Mouse (Mus musculus) MEL (cell line): ENCODE data around the gene Plekha7. TPM values are rescaled to one million over a fixed set of nuclear protein-coding genes. Genes with fewer than 3 reads are reported as not detected.

Experiments
- DNase-seq: peaks from one replicate; pipeline ENCODE4 v3.0.0; 2011; ENCODE audit warnings: low read depth, low spot score
- H3K27ac ChIP-seq: 2 replicates; pipeline ENCODE4 v1.5.1; 2012; ENCODE audit warnings: low read depth, mild to moderate bottlenecking, control low read depth, low read length, moderate library complexity; ENCODE audit not compliant: control insufficient read depth
- H3K27me3 ChIP-seq, 2 experiments: fragments of 150-350 bp in 1 of 2; sonication (generic) in 1 of 2; 2 replicates each; pipeline ENCODE4 v1.6.1; 2012; ENCODE audit warnings: low read length in 2 of 2, mild to moderate bottlenecking in 2 of 2, improper control_type of control experiment in 1 of 2, moderate library complexity in 1 of 2; ENCODE audit not compliant: insufficient read depth in 2 of 2, control insufficient read depth in 1 of 2
- H3K36me3 ChIP-seq, 2 experiments: 2 replicates each; pipeline ENCODE4 v1.6.1; 2012 to 2014; ENCODE audit warnings: low read length in 2 of 2, improper control_type of control experiment in 1 of 2, inconsistent platforms in 1 of 2, mild to moderate bottlenecking in 1 of 2; ENCODE audit not compliant: insufficient read depth in 2 of 2, control insufficient read depth in 1 of 2
- H3K4me1 ChIP-seq, 2 experiments: fragments of 150-350 bp in 1 of 2; sonication (generic) in 1 of 2; 2 replicates each; pipeline ENCODE4 v1.6.1; 2012; ENCODE audit warnings: low read length in 2 of 2, improper control_type of control experiment in 1 of 2, mild to moderate bottlenecking in 1 of 2; ENCODE audit not compliant: insufficient read depth in 2 of 2, control insufficient read depth in 1 of 2
- H3K4me3 ChIP-seq, 2 experiments: fragments of 150-350 bp in 1 of 2; sonication (generic) in 1 of 2; 2 replicates each; pipeline ENCODE4 v1.5.1; 2012; ENCODE audit warnings: low read depth in 2 of 2, low read length in 2 of 2, mild to moderate bottlenecking in 2 of 2, moderate library complexity in 2 of 2, control low read depth in 1 of 2, improper control_type of control experiment in 1 of 2; ENCODE audit not compliant: control insufficient read depth in 1 of 2, insufficient read depth in 1 of 2
- H3K79me2 ChIP-seq: 2 replicates; pipeline ENCODE4 v1.6.1; 2012; ENCODE audit warnings: mild to moderate bottlenecking, low read length, moderate library complexity; ENCODE audit not compliant: control insufficient read depth, poor library complexity, insufficient read depth
- H3K9ac ChIP-seq: 2 replicates; pipeline ENCODE4 v1.6.1; 2012; ENCODE audit warnings: low read depth, mild to moderate bottlenecking, control low read depth, low read length, moderate library complexity; ENCODE audit not compliant: control insufficient read depth, poor library complexity, severe bottlenecking
- H3K9me3 ChIP-seq: fragments of 150-350 bp; sonication (generic); replicated peaks from 2 replicates; pipeline ENCODE4 v1.6.1; 2012; ENCODE audit warnings: mild to moderate bottlenecking, low read length, improper control_type of control experiment, moderate library complexity; ENCODE audit not compliant: insufficient read depth
- CHD1 ChIP-seq: IDR thresholded peaks from 2 replicates; pipeline ENCODE4 v1.6.1; 2012; ENCODE audit warnings: low read depth, mild to moderate bottlenecking, inconsistent platforms, low read length, improper control_type of control experiment
- CHD2 ChIP-seq: IDR thresholded peaks from 2 replicates; pipeline ENCODE4 v1.6.1; 2011; ENCODE audit warnings: low read length, improper control_type of control experiment
- ETS1 ChIP-seq: IDR thresholded peaks from 2 replicates; pipeline ENCODE4 v1.6.1; 2012; ENCODE audit warnings: low read depth, mild to moderate bottlenecking, inconsistent platforms, low read length, improper control_type of control experiment, moderate library complexity
- GATA1 ChIP-seq: IDR thresholded peaks from 2 replicates; pipeline ENCODE4 v1.6.1; 2011; ENCODE audit warnings: low read depth, low read length, improper control_type of control experiment
- JUND ChIP-seq: IDR thresholded peaks from 2 replicates; pipeline ENCODE4 v1.6.1; 2011; ENCODE audit warnings: low read depth, mild to moderate bottlenecking, improper control_type of control experiment, low read length
- MAZ ChIP-seq: IDR thresholded peaks from 2 replicates; pipeline ENCODE4 v1.6.1; 2012; ENCODE audit warnings: low read depth, mild to moderate bottlenecking, inconsistent platforms, low read length, improper control_type of control experiment
- MEF2A ChIP-seq: IDR thresholded peaks from 2 replicates; pipeline ENCODE4 v1.6.1; 2014; ENCODE audit warnings: low read depth, mild to moderate bottlenecking, inconsistent platforms, low read length, improper control_type of control experiment; ENCODE audit not compliant: poor library complexity, insufficient replicate concordance, severe bottlenecking; ENCODE audit errors: extremely low read depth
- MXI1 ChIP-seq: IDR thresholded peaks from 2 replicates; pipeline ENCODE4 v1.6.1; 2011; ENCODE audit warnings: mild to moderate bottlenecking, low read depth, low read length, improper control_type of control experiment
- MYB ChIP-seq: IDR thresholded peaks from 2 replicates; pipeline ENCODE4 v1.6.1; 2011; ENCODE audit warnings: mild to moderate bottlenecking, low read depth, low read length, improper control_type of control experiment
- NELFE ChIP-seq: IDR thresholded peaks from 2 replicates; pipeline ENCODE4 v1.6.1; 2011; ENCODE audit warnings: low read depth, low read length, improper control_type of control experiment
- NRF1 ChIP-seq: IDR thresholded peaks from 2 replicates; pipeline ENCODE4 v1.6.1; 2014; ENCODE audit warnings: low read depth, mild to moderate bottlenecking, inconsistent platforms, low read length, improper control_type of control experiment, moderate library complexity; ENCODE audit not compliant: poor library complexity, insufficient read depth, severe bottlenecking
- POLR2AphosphoS2 ChIP-seq: IDR thresholded peaks from 2 replicates; pipeline ENCODE4 v1.6.1; 2011; ENCODE audit warnings: low read length, improper control_type of control experiment
- POLR2AphosphoS5 ChIP-seq: IDR thresholded peaks from 2 replicates; pipeline ENCODE4 v1.6.1; 2012; ENCODE audit warnings: low read depth, borderline replicate concordance, mild to moderate bottlenecking, inconsistent platforms, low read length, moderate library complexity, mixed read lengths
- RCOR1 ChIP-seq: IDR thresholded peaks from 2 replicates; pipeline ENCODE4 v1.6.1; 2012; ENCODE audit warnings: low read depth, mild to moderate bottlenecking, inconsistent platforms, low read length, improper control_type of control experiment
- TAL1 ChIP-seq: IDR thresholded peaks from 2 replicates; pipeline ENCODE4 v1.6.1; 2012; ENCODE audit warnings: mild to moderate bottlenecking, inconsistent platforms, low read length, moderate library complexity, mixed read lengths
- TCF12 ChIP-seq: IDR thresholded peaks from 2 replicates; pipeline ENCODE4 v1.6.1; 2014; ENCODE audit warnings: low read depth, mild to moderate bottlenecking, inconsistent platforms, low read length, improper control_type of control experiment, moderate library complexity
- UBTF ChIP-seq: IDR thresholded peaks from 2 replicates; pipeline ENCODE4 v1.6.1; 2012; ENCODE audit warnings: low read depth, mild to moderate bottlenecking, inconsistent platforms, low read length, improper control_type of control experiment, moderate library complexity, borderline replicate concordance; ENCODE audit not compliant: insufficient read depth
- USF2 ChIP-seq, 2 experiments: IDR thresholded peaks; 2 replicates each; pipeline ENCODE4 v1.6.1; 2011 to 2012; ENCODE audit warnings: improper control_type of control experiment in 2 of 2, low read length in 2 of 2, borderline replicate concordance in 1 of 2, inconsistent platforms in 1 of 2, low read depth in 1 of 2, mild to moderate bottlenecking in 1 of 2; ENCODE audit not compliant: insufficient read depth in 1 of 2
- ZC3H11A ChIP-seq: IDR thresholded peaks from 2 replicates; pipeline ENCODE4 v1.6.1; 2012; ENCODE audit warnings: low read depth, mild to moderate bottlenecking, inconsistent platforms, low read length, improper control_type of control experiment
- ZKSCAN1 ChIP-seq: IDR thresholded peaks from 2 replicates; pipeline ENCODE4 v1.6.1; 2012; ENCODE audit warnings: low read depth, mild to moderate bottlenecking, inconsistent platforms, low read length, improper control_type of control experiment, moderate library complexity
- ZMIZ1 ChIP-seq: IDR thresholded peaks from 2 replicates; pipeline ENCODE4 v1.6.1; 2012; ENCODE audit warnings: low read depth, mild to moderate bottlenecking, inconsistent platforms, low read length, improper control_type of control experiment, moderate library complexity
- ZNF384 ChIP-seq: IDR thresholded peaks from 2 replicates; pipeline ENCODE4 v1.6.1; 2012; ENCODE audit warnings: low read depth, mild to moderate bottlenecking, inconsistent platforms, low read length, improper control_type of control experiment
- polyA plus RNA-seq, 2 experiments: library from polyadenylated mRNA; stranded (reverse) in 1 of 2; unstranded in 1 of 2; fragments of >175 nt in 1 of 2; fragments of >200 nt in 1 of 2; gene quantifications; 2 replicates each; pipeline versions ENCODE4 v1.2.1 to v1.2.4; 2012; ENCODE audit warnings: low replicate concordance in 2 of 2, low read depth in 1 of 2; ENCODE audit not compliant: insufficient read length in 2 of 2, insufficient read depth in 1 of 2, missing spikeins in 1 of 2
- total RNA-seq: library from RNA; depleted of rRNA; stranded (reverse); fragments of 300-350 nt; gene quantifications from 2 replicates; pipeline ENCODE4 v1.2.3, GENCODE M21; 2012

Gene Plekha7
- total and polyA plus RNA-seq, 3 experiments: 4.4 to 14.5 TPM; not detected in 1

DNA sequence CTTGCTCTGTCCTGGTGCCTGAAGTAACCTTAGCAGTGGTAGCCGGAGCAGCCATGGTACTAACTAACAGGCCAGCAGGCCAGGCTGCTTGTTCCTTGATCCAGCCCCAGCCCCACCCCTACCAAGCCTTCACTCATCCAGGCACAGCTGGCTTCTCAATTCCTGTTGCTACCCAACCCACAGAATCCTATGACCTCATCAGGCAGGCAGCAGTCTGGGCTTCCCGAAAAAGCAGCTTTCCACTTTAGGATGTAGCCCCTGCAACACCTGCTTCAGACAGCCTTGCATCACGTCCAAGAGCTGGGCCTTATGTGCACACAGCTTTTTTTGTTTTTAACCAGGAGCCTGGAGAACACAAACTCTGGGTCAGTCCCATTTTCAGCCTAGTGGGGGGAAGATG, 117.0 kb downstream of the Plekha7 start:
- H3K4me3 ChIP-seq: no peak overlapping the region
- no peak overlapping the region for H3K9ac ChIP-seq
- H3K79me2 ChIP-seq: no peaks in the 10 kb centered on the region
- no peak for TF ChIP-seq ZKSCAN1
- TF ChIP-seq JUND: no peak
- no peak for TF ChIP-seq MYB
- no peak for TF ChIP-seq NELFE
- TF ChIP-seq MXI1: no peak
- TF ChIP-seq CHD1: no peak
- H3K27ac ChIP-seq: no peak overlapping the region
- H3K36me3 ChIP-seq: no peaks in the 10 kb centered on the region
- no peaks in the 10 kb centered on the region for H3K4me1 ChIP-seq
- H3K9me3 ChIP-seq: no peaks in the 10 kb centered on the region
- DNase-seq: no peak
- no peaks in the 10 kb centered on the region for H3K27me3 ChIP-seq

DNA sequence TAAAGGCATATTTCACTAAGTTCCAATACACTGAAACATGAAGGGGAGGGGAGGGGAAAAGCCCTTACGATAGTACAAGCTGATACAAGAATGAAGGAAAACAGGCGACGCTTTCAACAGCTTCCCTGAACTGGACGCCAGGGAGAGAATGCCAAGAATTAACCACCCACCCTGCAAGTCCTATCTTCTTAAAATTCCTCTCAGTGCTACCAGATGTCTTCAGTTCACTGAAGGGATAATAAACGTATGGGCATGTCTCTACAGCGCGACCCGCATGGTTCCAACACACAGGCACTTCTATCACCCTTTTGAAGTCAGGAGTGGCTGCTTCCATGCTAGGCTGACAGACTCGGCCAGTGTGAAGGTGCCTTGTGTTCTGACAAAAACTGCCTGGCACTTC, 118.5 kb downstream of the Plekha7 start:
- Histone ChIP-seq H3K9ac (no peak overlapping the region), H3K79me2 (no peaks in the 10 kb centered on the region), H3K27ac (no peak overlapping the region), H3K27me3 (no peaks in the 10 kb centered on the region)
- DNase-seq: no peak
- no peak for TF ChIP-seq POLR2AphosphoS5
- TF ChIP-seq NELFE: no peak
- TF ChIP-seq UBTF: no peak
- no peak for TF ChIP-seq CHD2
- no peak for TF ChIP-seq ZC3H11A
- TF ChIP-seq ZNF384: no peak
- TF ChIP-seq ETS1: no peak
- no peak for TF ChIP-seq NRF1
- TF ChIP-seq ZMIZ1: no peak
- no peak for TF ChIP-seq MEF2A
- no peak for TF ChIP-seq CHD1
- TF ChIP-seq TAL1: no peak
- no peak for TF ChIP-seq JUND
- TF ChIP-seq USF2 (IDR thresholded peaks at IDR 0.05; ENCODE audit: borderline replicate concordance in 1 of 2, insufficient read depth in 1 of 2, low read depth in 1 of 2, low read length in 2 of 2): no peak
- no peak for TF ChIP-seq POLR2AphosphoS2
- no peak for TF ChIP-seq TCF12
- TF ChIP-seq MAZ: no peak
- TF ChIP-seq RCOR1: no peak
- TF ChIP-seq GATA1: no peak
- TF ChIP-seq MYB: no peak
- TF ChIP-seq, all 39 proteins: peak for 0
- Histone ChIP-seq H3K4me1 (no peaks in the 10 kb centered on the region), H3K4me3 (no peak overlapping the region), H3K36me3 (no peaks in the 10 kb centered on the region), H3K9me3 (no peaks in the 10 kb centered on the region)
